Mouse (Mus musculus) lung, adult 18-20 months (tissue): ENCODE data around the gene Scrn3.

ENCODE experiments used
- DNase-seq, 2 experiments: peaks; one replicate each; pipeline ENCODE4 v3.0.0; 2022; ENCODE audit warnings: mixed read lengths in 2 of 2

Scrn3 gene

GRCm38 (mm10) chr2:73386356-73387046 is 74.1 kb downstream of the Scrn3 start, which contains the start of gene Gpr155:
Gene Gpr155 (minus strand): TSS chr2:73386572.
- peak; percentile 100 for DNase-seq
